Mouse (Mus musculus) liver, postnatal 0 days (tissue): ENCODE data around the gene Tmem185b. TPM values are rescaled to one million over a fixed set of nuclear protein-coding genes. Genes with fewer than 3 reads are reported as not detected.

ENCODE experiments used
- ATAC-seq: fragments of 200-750 bp; cut with Nextera tagmentation; 2 replicates; pipeline ENCODE4 v1.8.0; 2017; ENCODE audit warnings: mild to moderate bottlenecking, moderate library complexity
- DNase-seq: peaks from one replicate; pipeline ENCODE4 v3.0.0-alpha.2; 2016
- H3K27ac ChIP-seq: fragments of 300-500 bp; sonication (generic); 2 replicates; pipeline ENCODE4 v1.5.1; 2014; ENCODE audit warnings: antibody characterized with exemption, moderate library complexity, mild to moderate bottlenecking, low read depth
- H3K27me3 ChIP-seq: fragments of 300-500 bp; sonication (generic); 2 replicates; pipeline ENCODE4 v1.6.1; 2014; ENCODE audit warnings: low read length, control low read depth, mixed read lengths; ENCODE audit not compliant: insufficient read depth
- H3K36me3 ChIP-seq: fragments of 300-500 bp; sonication (generic); replicated peaks from 2 replicates; pipeline ENCODE4 v1.6.1; 2014; ENCODE audit warnings: mild to moderate bottlenecking, control low read depth, low read length, moderate library complexity, mixed read lengths; ENCODE audit not compliant: insufficient read depth
- H3K4me1 ChIP-seq: fragments of 300-500 bp; sonication (generic); 2 replicates; pipeline ENCODE4 v1.6.1; 2014; ENCODE audit warnings: antibody characterized with exemption, mild to moderate bottlenecking, control low read depth; ENCODE audit not compliant: insufficient read depth
- H3K4me2 ChIP-seq: fragments of 300-500 bp; sonication (generic); 2 replicates; pipeline ENCODE4 v1.6.1; 2014; ENCODE audit warnings: low read depth, mild to moderate bottlenecking, low read length, moderate library complexity, mixed read lengths
- H3K4me3 ChIP-seq: fragments of 300-500 bp; sonication (generic); 2 replicates; pipeline ENCODE4 v1.5.1; 2014; ENCODE audit warnings: low read depth, low read length
- H3K9ac ChIP-seq: fragments of 300-500 bp; sonication (generic); replicated peaks from 2 replicates; pipeline ENCODE4 v1.6.1; 2014; ENCODE audit warnings: mild to moderate bottlenecking, moderate library complexity
- H3K9me3 ChIP-seq: fragments of 300-500 bp; sonication (generic); 2 replicates; pipeline ENCODE4 v1.6.1; 2016; ENCODE audit warnings: mild to moderate bottlenecking, control low read depth, low read length, mixed read lengths
- CTCF ChIP-seq: sonication (generic); IDR thresholded peaks from 2 replicates; pipeline ENCODE4 v1.5.1; 2016; ENCODE audit warnings: antibody characterized with exemption, low read depth
- EP300 ChIP-seq: IDR thresholded peaks from 2 replicates; pipeline ENCODE4 v1.6.1; 2016; ENCODE audit warnings: antibody characterized with exemption, low read depth, mild to moderate bottlenecking
- WGBS: fragments of 180-500 bp; shearing (Covaris S2); extraction: QIAGEN DNeasy Blood & Tissue Kit; methylation state at CpG from one replicate; pipeline ENCODE4 v1.1.7; 2014; ENCODE audit not compliant: insufficient replicate concordance; 5-methylcytosine and 5-hydroxymethylcytosine counted together
- polyA plus RNA-seq: library from polyadenylated mRNA; unstranded; fragments of >200 nt; fragmentation: Nextera tagmentation; extraction: Ambion mirVana; gene quantifications from 2 replicates; pipeline ENCODE4 v1.2.1, GENCODE M21; 2015

Tmem185b gene
- 11.0 and 12.7 TPM in 2 replicates for polyA plus RNA-seq

DNA sequence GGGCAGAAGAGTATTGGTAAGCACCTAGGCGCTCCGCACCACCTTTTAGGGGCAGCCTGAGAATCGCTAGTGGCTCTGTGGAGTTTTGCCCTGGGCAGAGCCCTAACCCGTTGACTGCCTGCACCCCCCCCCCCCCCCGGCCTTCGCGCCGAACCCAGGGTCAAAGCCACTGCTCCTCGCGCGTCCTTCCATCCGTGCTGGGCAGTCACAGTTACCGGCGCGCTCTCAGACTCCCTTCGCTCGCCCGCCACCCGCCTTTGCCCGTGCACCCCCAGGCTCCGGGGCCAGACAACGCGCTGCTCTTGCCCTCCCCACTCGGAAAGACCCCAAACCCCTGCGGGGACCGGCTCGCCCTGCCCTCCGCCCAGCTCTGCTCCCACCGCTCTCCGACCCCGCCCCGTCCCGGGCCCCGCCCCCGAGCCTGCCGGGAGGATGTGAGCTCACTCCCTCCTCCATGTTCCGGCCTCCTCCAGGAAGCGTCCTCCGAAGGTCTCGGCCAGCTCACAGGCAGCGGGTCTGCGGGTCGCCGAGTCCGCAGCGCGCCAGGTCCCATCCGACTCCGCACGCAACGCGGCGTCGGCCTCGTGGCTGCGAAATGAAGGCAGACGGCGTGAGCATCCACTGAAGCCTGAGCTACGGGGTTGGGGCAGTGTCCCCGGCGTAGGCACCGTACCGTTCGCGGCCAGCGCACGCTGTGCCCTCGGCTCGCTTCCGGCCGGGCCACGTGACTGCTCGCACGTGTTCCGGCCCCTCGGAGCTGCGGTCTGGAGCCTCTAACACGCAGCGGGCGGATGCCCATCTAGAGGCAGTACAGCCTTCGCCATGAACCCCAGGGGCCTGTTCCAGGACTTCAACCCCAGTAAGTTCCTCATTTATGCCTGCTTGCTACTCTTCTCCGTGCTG, at the start of gene Tmem185b:
Gene Tmem185b, plus strand, starts transcription at position 472 of the 903 bp plus-strand sequence.
- DNase-seq (peak; percentile 91), ATAC-seq (peak; percentile 95)
- H3K4me3 ChIP-seq: peak within 1 kb of the TSS; percentile 61

DNA sequence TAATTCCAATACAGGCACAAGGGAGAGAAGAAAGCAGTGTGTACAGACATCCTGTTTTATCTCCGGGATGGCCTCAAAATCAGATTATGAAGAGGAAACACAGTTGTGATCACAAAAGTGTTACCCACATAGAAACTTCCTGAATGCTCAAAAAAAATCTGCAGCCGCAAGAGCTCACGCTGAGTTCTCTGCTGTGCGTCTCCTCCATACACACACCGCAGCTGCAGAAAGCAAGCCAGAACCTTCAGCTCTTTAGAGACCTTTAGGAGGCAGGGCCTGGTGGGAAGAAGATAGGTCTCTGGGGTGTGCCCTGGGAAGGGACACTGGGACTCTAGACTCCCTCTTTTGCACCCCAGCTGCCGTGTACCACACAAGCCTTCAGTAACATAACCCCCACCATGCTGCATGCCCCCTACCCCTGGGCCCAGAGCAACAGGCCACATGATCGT, 49.0 kb upstream of the Tmem185b start:
- Histone ChIP-seq H3K27ac (no peak overlapping the region), H3K4me1 (peaks cover 7% of the 10 kb centered on the region; the same call in 1 of the 2 replicates), H3K9me3 (no peaks in the 10 kb centered on the region), H3K36me3 (peaks cover 40% of the 10 kb centered on the region), H3K4me2 (no peak overlapping the region), H3K4me3 (no peak overlapping the region), H3K27me3 (no peaks in the 10 kb centered on the region), H3K9ac (no peak overlapping the region)
- ATAC-seq (no peak), DNase-seq (no peak)
- TF ChIP-seq CTCF: no peak
- no peak for TF ChIP-seq EP300
- WGBS: 29% methylated on average over 7 of the region's 7 CpGs

More for the DNA sequence above, at the start of gene Tmem185b:
- 2% methylated on average over 70 of the region's 82 CpGs for WGBS
- Histone ChIP-seq H3K9me3 (peaks cover 7% of the 10 kb centered on the region; the same call in 1 of the 2 replicates), H3K4me1 (peaks cover 25% of the 10 kb centered on the region), H3K36me3 (peaks cover 5% of the 10 kb centered on the region; the same call in 1 of the 2 replicates), H3K9ac (peak within 1 kb of the TSS; percentile 75), H3K4me2 (peak within 1 kb of the TSS; percentile 83), H3K27me3 (no peaks in the 10 kb centered on the region), H3K27ac (peak within 1 kb of the TSS; percentile 93)
- TF ChIP-seq EP300 (no peak), CTCF (no peak)

DNA sequence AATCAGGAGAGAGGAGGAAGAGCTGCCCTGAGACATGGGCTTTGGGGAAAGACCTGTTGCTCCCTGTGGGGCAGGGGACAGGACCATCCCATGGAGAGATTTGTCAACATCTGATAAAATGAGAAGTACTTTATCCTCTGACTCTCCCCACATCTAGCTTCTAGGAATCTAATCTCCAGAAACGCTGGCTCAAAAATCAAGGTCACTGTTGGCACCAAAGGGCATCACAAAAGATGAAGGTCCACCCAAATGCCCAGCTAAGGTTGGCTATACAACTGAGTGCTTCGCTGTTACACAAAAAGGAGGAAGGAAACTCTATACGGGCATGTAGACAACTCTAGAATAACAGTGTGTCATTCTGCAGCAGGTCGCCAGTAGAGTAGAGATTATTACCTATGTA, 46.3 kb upstream of the Tmem185b start:
- Histone ChIP-seq H3K27ac (no peak overlapping the region), H3K27me3 (no peaks in the 10 kb centered on the region), H3K4me2 (no peak overlapping the region), H3K36me3 (peaks cover 31% of the 10 kb centered on the region), H3K9me3 (no peaks in the 10 kb centered on the region), H3K4me3 (no peak overlapping the region), H3K9ac (no peak overlapping the region), H3K4me1 (no peaks in the 10 kb centered on the region; the same call in 1 of the 2 replicates)
- TF ChIP-seq CTCF: no peak
- TF ChIP-seq EP300: no peak
- WGBS: 46% methylated on average over 4 of the region's 4 CpGs
- no peak for DNase-seq
- no peak for ATAC-seq

- ATAC-seq (no peak), DNase-seq (no peak)
- WGBS: 69% methylated on average over 8 of the region's 8 CpGs
- no peak overlapping the region for H3K27ac ChIP-seq
- H3K4me3 ChIP-seq: no peak overlapping the region
- H3K27me3 ChIP-seq: no peaks in the 10 kb centered on the region
- no peak overlapping the region for H3K9ac ChIP-seq
- H3K4me1 ChIP-seq: no peaks in the 10 kb centered on the region; the same call in 1 of the 2 replicates
- peaks cover 27% of the 10 kb centered on the region for H3K36me3 ChIP-seq
- H3K9me3 ChIP-seq: no peaks in the 10 kb centered on the region
- TF ChIP-seq EP300 (no peak), CTCF (no peak)
- no peak overlapping the region for H3K4me2 ChIP-seq
Observed at GRCm38 (mm10) chr1:119480678-119481077, 45.3 kb upstream of the Tmem185b start.

DNA sequence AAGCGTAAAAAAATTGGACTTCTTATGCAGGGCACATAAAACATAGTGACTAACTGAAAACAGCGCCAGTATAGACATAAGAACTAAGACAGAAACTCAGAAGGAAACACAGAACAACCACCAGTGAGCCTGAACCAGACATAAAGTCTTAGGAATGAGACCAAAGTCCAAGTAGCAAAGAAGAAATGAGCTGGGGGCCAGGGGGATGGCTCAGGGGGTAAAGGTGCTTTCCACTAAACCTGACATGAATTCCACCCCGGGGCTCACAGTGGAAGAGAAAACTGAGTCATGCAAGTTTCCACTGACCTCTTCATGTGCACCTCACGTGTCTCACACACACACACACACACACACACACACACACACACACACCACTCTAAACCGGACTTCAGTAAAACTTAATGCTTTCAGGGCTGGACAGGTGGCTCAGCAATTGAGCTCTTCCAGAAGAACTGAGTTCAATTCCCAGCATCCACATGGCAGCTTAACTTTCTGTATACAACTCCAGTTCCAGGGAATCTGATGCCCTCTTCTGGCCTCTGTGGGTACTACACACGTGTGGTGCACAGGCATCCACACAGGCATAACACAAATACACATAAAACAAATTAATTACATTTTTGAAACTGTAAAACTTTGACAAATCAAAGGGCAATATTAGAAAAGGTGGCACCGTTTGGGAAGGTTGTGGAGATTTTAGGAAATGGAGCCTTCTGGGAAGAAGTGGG, 44.6 kb upstream of the Tmem185b start:
- no peak overlapping the region for H3K4me3 ChIP-seq

DNA sequence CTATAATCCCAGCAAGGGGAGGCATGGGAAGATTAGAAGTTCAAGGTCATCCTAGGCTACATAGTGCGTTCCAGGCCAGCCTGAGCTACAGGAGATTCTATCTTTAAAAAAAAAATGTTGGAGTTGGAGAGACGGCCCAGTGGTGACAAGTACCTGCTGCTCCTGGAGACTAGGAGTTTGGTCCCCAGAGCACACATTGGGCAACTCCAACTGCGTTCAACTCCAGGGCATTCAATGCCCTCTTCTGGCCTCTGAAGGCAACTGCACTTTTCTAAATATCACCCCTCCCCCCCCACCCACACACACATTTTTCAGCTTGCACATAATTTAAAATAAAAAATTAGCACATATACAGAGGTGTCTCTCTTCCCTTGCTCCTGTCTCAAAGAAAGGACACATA, 43.1 kb upstream of the Tmem185b start:
- H3K4me1 ChIP-seq: peaks cover 4% of the 10 kb centered on the region; the same call in 1 of the 2 replicates
- WGBS: 60% methylated on average over 3 of the region's 3 CpGs
- no peaks in the 10 kb centered on the region for H3K9me3 ChIP-seq
- H3K4me3 ChIP-seq: no peak overlapping the region
- H3K27me3 ChIP-seq: no peaks in the 10 kb centered on the region
- TF ChIP-seq EP300 (no peak), CTCF (peak; percentile 59)
- H3K9ac ChIP-seq: no peak overlapping the region
- H3K36me3 ChIP-seq: peaks cover 12% of the 10 kb centered on the region
- DNase-seq (no peak), ATAC-seq (peak; percentile 52)
- H3K4me2 ChIP-seq: no peak overlapping the region
- no peak overlapping the region for H3K27ac ChIP-seq

More for the DNA sequence above, 44.6 kb upstream of the Tmem185b start:
- peak; percentile 57 for TF ChIP-seq CTCF
- TF ChIP-seq EP300: no peak
- WGBS: 77% methylated on average over 7 of the region's 7 CpGs
- Histone ChIP-seq H3K9ac (no peak overlapping the region), H3K27ac (no peak overlapping the region), H3K36me3 (peaks cover 21% of the 10 kb centered on the region), H3K4me1 (no peaks in the 10 kb centered on the region; the same call in 1 of the 2 replicates), H3K27me3 (no peaks in the 10 kb centered on the region), H3K9me3 (no peaks in the 10 kb centered on the region), H3K4me2 (no peak overlapping the region)
- no peak for ATAC-seq
- DNase-seq: no peak
